Mouse (Mus musculus): ENCODE data around the gene Olfr123.

Olfr123 gene

DNA sequence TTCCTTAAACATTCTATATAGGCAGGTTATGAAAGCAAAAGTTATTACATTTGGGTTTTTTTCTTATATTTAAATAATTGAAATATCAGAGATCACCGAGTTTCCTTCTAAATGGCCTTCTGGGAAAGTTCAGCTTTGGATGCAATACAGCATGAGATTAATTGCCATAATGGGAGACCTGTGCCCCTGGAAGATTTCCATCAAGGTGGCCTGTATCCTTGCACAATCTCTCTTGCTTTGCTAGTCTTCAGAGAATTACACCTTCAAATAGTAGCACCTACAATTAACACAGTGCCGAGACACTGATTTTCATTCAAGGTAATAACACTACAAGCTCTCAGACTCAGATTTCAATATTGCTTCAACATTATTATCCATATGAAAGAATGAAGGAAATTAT is at the start of gene Olfr123:
Gene Olfr123, plus strand, starts transcription at position 301 of the 400 bp plus-strand sequence.
- DNase-seq (ENCODE audit: low read depth in 2 of 2, low spot score in 2 of 2) = no peak

DNA sequence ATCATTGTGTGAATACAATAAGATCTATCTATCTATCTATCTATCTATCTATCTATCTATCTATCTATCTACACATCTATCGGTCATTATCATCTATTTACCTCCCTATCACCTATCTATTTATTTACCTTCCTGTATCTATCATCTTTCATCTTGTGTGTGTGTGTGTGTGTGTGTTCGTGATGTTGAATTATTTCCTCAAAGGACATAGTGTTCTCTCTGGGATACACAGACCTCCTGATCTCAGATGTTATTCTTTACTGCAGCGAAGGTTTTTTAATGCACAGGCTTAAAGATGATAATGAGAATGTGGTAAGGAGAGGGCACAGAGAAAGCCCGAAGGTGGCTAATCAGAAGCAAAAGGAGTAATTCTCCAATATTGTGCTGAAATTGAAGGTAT is 25.0 kb upstream of the Olfr123 start, which contains the start of gene Olfr122:
Gene Olfr122, plus strand, starts transcription at position 301 of the 400 bp plus-strand sequence.
- no peak for DNase-seq (ENCODE audit: low read depth in 2 of 2, low spot score in 2 of 2)

GRCm38 (mm10) chr17:37799588-37799987 is 6.3 kb downstream of the Olfr123 start, which contains the start of gene Olfr124:
Gene Olfr124 (plus strand): TSS chr17:37799888.
- DNase-seq (ENCODE audit: low read depth in 2 of 2, low spot score in 2 of 2) = no peak

GRCm38 (mm10) chr17:37832649-37833048 is 39.3 kb downstream of the Olfr123 start, which contains the start of gene Olfr125:
Gene Olfr125 (plus strand): TSS chr17:37832949.
- DNase-seq (ENCODE audit: low read depth in 2 of 2, low spot score in 2 of 2) = no peak

DNA sequence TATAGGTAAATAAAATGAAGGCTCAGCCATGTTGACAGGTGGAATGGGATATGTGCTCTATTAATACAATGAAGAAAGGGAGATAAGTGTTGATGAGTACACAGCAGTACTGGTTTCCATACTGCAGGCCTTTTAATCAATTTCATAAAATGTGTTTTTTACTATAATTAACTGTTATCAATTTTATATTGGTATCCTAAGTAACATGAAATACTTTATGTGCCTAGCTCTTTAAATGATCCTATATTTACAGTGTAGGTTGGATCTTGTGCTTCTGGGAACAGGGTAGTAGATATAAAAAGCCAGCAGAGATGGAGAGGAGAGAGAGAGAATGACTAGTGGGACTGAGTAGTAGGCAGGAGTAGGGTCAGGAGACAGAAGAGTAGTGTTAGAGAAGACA is 53.9 kb downstream of the Olfr123 start, which contains the start of gene Olfr126:
Gene Olfr126, plus strand, starts transcription at position 301 of the 400 bp plus-strand sequence.
- DNase-seq (ENCODE audit: low read depth in 2 of 2, low spot score in 2 of 2) = no peak

All from CD8-positive naive resting alpha-beta T cell, adult 2 months (primary cell).